Mouse (Mus musculus): ENCODE measurements around the gene Rom1.

DNA sequence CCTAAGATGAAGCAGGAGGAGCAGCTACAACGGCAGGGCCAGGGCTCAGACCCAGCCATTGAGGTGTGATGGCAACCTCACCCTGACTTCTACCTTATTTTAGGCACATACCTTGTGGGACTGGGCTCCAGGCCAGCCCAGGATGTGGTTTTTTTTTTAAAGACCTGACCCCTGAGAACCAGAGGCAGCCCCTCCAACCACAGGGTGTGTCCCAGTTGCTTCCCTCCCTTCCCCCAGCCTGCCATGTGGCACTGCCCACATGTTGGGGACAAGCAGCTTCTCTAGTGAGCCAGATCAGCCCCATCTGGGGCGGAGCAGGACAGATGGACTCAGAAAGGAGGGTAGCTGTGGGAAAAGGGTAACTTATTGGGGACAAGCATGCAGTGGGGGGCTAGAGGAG, 2.4 kb downstream of the Rom1 start:
- TF ChIP-seq CTCF (IDR thresholded peaks at IDR 0.05; ENCODE audit: low read depth, low read length) (no peak), POLR2A (IDR thresholded peaks at IDR 0.05; ENCODE audit: extremely low read depth, insufficient read depth, low read length) (no peak)
